Mouse (Mus musculus) right cerebral cortex, postnatal 10 days (tissue): ENCODE data around the gene Shb.

ENCODE experiments used
- DNase-seq, 2 experiments: peaks; one replicate each; pipeline ENCODE4 v3.0.0; 2021; ENCODE audit warnings: low spot score in 2 of 2

Gene Shb

GRCm38 (mm10) chr4:45505191-45505590, 27.1 kb downstream of the Shb start:
- no peak for DNase-seq

GRCm38 (mm10) chr4:45503816-45504215, 28.5 kb downstream of the Shb start:
- DNase-seq, result no peak

- DNase-seq, result no peak
Measured at GRCm38 (mm10) chr4:45503380-45503779, 28.9 kb downstream of the Shb start.

GRCm38 (mm10) chr4:45502002-45502401, 30.3 kb downstream of the Shb start:
- DNase-seq, result no peak

- no peak for DNase-seq
Measured at GRCm38 (mm10) chr4:45500381-45500780, 31.9 kb downstream of the Shb start.

- no peak for DNase-seq
Measured at GRCm38 (mm10) chr4:45499556-45499955, 32.7 kb downstream of the Shb start.

- no peak for DNase-seq
Measured at GRCm38 (mm10) chr4:45499081-45499480, 33.2 kb downstream of the Shb start.

- no peak for DNase-seq
Measured at GRCm38 (mm10) chr4:45498345-45498744, 33.9 kb downstream of the Shb start.

- DNase-seq, result no peak
Measured at GRCm38 (mm10) chr4:45497282-45497681, 35.0 kb downstream of the Shb start.

- no peak for DNase-seq
Measured at GRCm38 (mm10) chr4:45495531-45496201, 36.6 kb downstream of the Shb start.

GRCm38 (mm10) chr4:45493786-45494400, 38.4 kb downstream of the Shb start:
- no peak for DNase-seq

GRCm38 (mm10) chr4:45493118-45493517, 39.2 kb downstream of the Shb start:
- DNase-seq, result no peak

- no peak for DNase-seq
Measured at GRCm38 (mm10) chr4:45492681-45493081, 39.6 kb downstream of the Shb start.

- DNase-seq, result no peak
Measured at GRCm38 (mm10) chr4:45491685-45492601, 40.3 kb downstream of the Shb start.

- DNase-seq, result no peak
Measured at GRCm38 (mm10) chr4:45491119-45491679, 41.1 kb downstream of the Shb start.

- no peak for DNase-seq
Measured at GRCm38 (mm10) chr4:45490036-45490752, 42.1 kb downstream of the Shb start.

- peak; percentile 72 for DNase-seq
Measured at GRCm38 (mm10) chr4:45489141-45490035, 42.9 kb downstream of the Shb start.

GRCm38 (mm10) chr4:45487681-45488081, 44.6 kb downstream of the Shb start:
- DNase-seq, result no peak

- DNase-seq, result no peak
Measured at GRCm38 (mm10) chr4:45485024-45485423, 47.2 kb downstream of the Shb start.
